Mouse (Mus musculus) ES-E14 (cell line): ENCODE measurements around the gene Hoxa5. TPM values are rescaled to one million over a fixed set of nuclear protein-coding genes. Genes with fewer than 3 reads are reported as not detected.
A peak's percentile ranks its signal among the peaks of the same experiment; 100 is the strongest.

Experiments used
- DNase-seq: peaks from one replicate; pipeline ENCODE4 v3.0.0-alpha.2; 2013; ENCODE audit warnings: low read depth, low spot score
- H3K27ac ChIP-seq: 2 replicates; pipeline ENCODE4 v1.5.1; 2012; ENCODE audit warnings: low read depth, mild to moderate bottlenecking, low read length, moderate library complexity, mixed read lengths; ENCODE audit not compliant: poor library complexity, insufficient read depth, severe bottlenecking
- H3K36me3 ChIP-seq: 2 replicates; pipeline ENCODE4 v1.6.1; 2012; ENCODE audit warnings: mild to moderate bottlenecking, low read length, moderate library complexity, mixed read lengths; ENCODE audit not compliant: control insufficient read depth, poor library complexity, insufficient read depth, severe bottlenecking
- H3K4me1 ChIP-seq, 2 experiments: fragments of 150-350 bp in 1 of 2; sonication (generic) in 1 of 2; 2 replicates each; pipeline ENCODE4 v1.6.1; 2012; ENCODE audit warnings: low read length in 2 of 2, mild to moderate bottlenecking in 1 of 2, mixed read lengths in 1 of 2; ENCODE audit not compliant: control insufficient read depth in 2 of 2, insufficient read depth in 2 of 2, poor library complexity in 1 of 2
- H3K4me3 ChIP-seq, 2 experiments: fragments of 150-350 bp in 1 of 2; sonication (generic) in 1 of 2; 2 replicates each; pipeline ENCODE4 v1.5.1; 2012; ENCODE audit warnings: low read length in 2 of 2, low read depth in 1 of 2, mild to moderate bottlenecking in 1 of 2, mixed read lengths in 1 of 2; ENCODE audit not compliant: insufficient read depth in 1 of 2, poor library complexity in 1 of 2, severe bottlenecking in 1 of 2
- H3K9ac ChIP-seq: 2 replicates; pipeline ENCODE4 v1.6.1; 2012; ENCODE audit warnings: low read depth, mild to moderate bottlenecking, low read length, mixed read lengths; ENCODE audit not compliant: poor library complexity, insufficient read depth, severe bottlenecking
- H3K9me3 ChIP-seq: fragments of 150-350 bp; sonication (generic); 2 replicates; pipeline ENCODE4 v1.6.1; 2012; ENCODE audit warnings: low read depth, mild to moderate bottlenecking, low read length; ENCODE audit not compliant: control insufficient read depth, insufficient read depth
- CHD2 ChIP-seq: IDR thresholded peaks from 2 replicates; pipeline ENCODE4 v1.6.1; 2014; ENCODE audit warnings: mild to moderate bottlenecking, low read depth, low read length, inconsistent platforms
- HCFC1 ChIP-seq: IDR thresholded peaks from 2 replicates; pipeline ENCODE4 v1.6.1; 2012; ENCODE audit warnings: low read length, inconsistent platforms, borderline replicate concordance; ENCODE audit not compliant: insufficient read depth
- MAFK ChIP-seq: IDR thresholded peaks from 2 replicates; pipeline ENCODE4 v1.6.1; 2014; ENCODE audit warnings: mild to moderate bottlenecking, low read depth, low read length, inconsistent platforms; ENCODE audit not compliant: insufficient read depth
- ZC3H11A ChIP-seq: IDR thresholded peaks from 2 replicates; pipeline ENCODE4 v1.6.1; 2012; ENCODE audit warnings: low read depth, mild to moderate bottlenecking, inconsistent platforms, low read length, borderline replicate concordance
- ZNF384 ChIP-seq: IDR thresholded peaks from 2 replicates; pipeline ENCODE4 v1.6.1; 2012; ENCODE audit warnings: low read depth, low read length, inconsistent platforms
- in situ Hi-C, 2 experiments: fragments of 600-800 bp; cut with MboI; formaldehyde crosslinking; loops; one replicate each; pipeline ENCODE4 v1.15.1; 2025; ENCODE audit warnings: low sequenced_read_pairs in 2 of 2, inconsistent platforms in 1 of 2; ENCODE audit not compliant: unreplicated experiment in 2 of 2
- total RNA-seq: library from RNA; depleted of rRNA; stranded (reverse); fragments of 300-350 nt; gene quantifications from 2 replicates; pipeline ENCODE4 v1.2.3, GENCODE M21; 2012

Gene Hoxa5
- total RNA-seq, 1 experiment = 0.49 TPM

- H3K36me3 ChIP-seq = no peaks in the 10 kb centered on the region
- H3K4me3 ChIP-seq = peak overlapping the region in 1 of 2 experiments; percentile 54; a peak in 3 of 4 replicates
- no peak overlapping the region for H3K27ac ChIP-seq
These were observed 1.3 kb downstream of the Hoxa5 start for GRCm38 (mm10) chr6:52203121-52203370.

GRCm38 (mm10) chr6:52202362-52203120, 1.8 kb downstream of the Hoxa5 start:
- peaks cover 0 to 4% of the 10 kb centered on the region in 2 experiments; a peak in 1 of 4 replicates for H3K4me1 ChIP-seq
- no peaks in the 10 kb centered on the region for H3K36me3 ChIP-seq
- TF ChIP-seq MAFK = no peak
- no peak for TF ChIP-seq ZC3H11A
- TF ChIP-seq ZNF384 = no peak
- TF ChIP-seq HCFC1 = no peak
- no peak for TF ChIP-seq CHD2
- no peaks in the 10 kb centered on the region for H3K9me3 ChIP-seq
- no peak for DNase-seq
- H3K27ac ChIP-seq = no peak overlapping the region
- in situ Hi-C loops = loop anchor here in 1 of 2 experiments (25.0 kb wide), 1 partner anchor 590 kb away; no protein-coding TSS in a partner anchor
- peak overlapping the region in 1 of 2 experiments; percentile 6; a peak in 1 of 4 replicates for H3K4me3 ChIP-seq
- H3K9ac ChIP-seq = no peak overlapping the region

More at GRCm38 (mm10) chr6:52203121-52203370, 1.3 kb downstream of the Hoxa5 start:
- in situ Hi-C loops = loop anchor here in 1 of 2 experiments (25.0 kb wide), 1 partner anchor 591 kb away; no protein-coding TSS in a partner anchor
- TF ChIP-seq HCFC1 (no peak), CHD2 (no peak)
- no peak overlapping the region for H3K9ac ChIP-seq
- H3K4me1 ChIP-seq = peaks cover 0 to 4% of the 10 kb centered on the region in 2 experiments; a peak in 1 of 4 replicates
- no peak for DNase-seq
- no peaks in the 10 kb centered on the region for H3K9me3 ChIP-seq

- no peak for DNase-seq
- peaks cover 0 to 2% of the 10 kb centered on the region in 2 experiments; a peak in 1 of 4 replicates for H3K4me1 ChIP-seq
- TF ChIP-seq HCFC1 = no peak
- no peak for TF ChIP-seq MAFK
- TF ChIP-seq ZNF384 = no peak
- no peak overlapping the region for H3K9ac ChIP-seq
- H3K4me3 ChIP-seq = no peak overlapping the region
- in situ Hi-C loops = loop anchor here in 1 of 2 experiments (25.0 kb wide), 1 partner anchor 589 kb away; no protein-coding TSS in a partner anchor
- no peak overlapping the region for H3K27ac ChIP-seq
- H3K9me3 ChIP-seq = no peaks in the 10 kb centered on the region
- H3K36me3 ChIP-seq = no peaks in the 10 kb centered on the region
These were observed 3.1 kb downstream of the Hoxa5 start for GRCm38 (mm10) chr6:52201269-52201668.

- DNase-seq = no peak
- Histone ChIP-seq H3K27ac (no peak overlapping the region), H3K9ac (no peak overlapping the region), H3K4me3 (no peak overlapping the region), H3K9me3 (no peaks in the 10 kb centered on the region), H3K36me3 (no peaks in the 10 kb centered on the region), H3K4me1 (peaks cover 0 to 2% of the 10 kb centered on the region in 2 experiments; a peak in 1 of 4 replicates)
- in situ Hi-C loops = loop anchor here in 1 of 2 experiments (25.0 kb wide), 1 partner anchor 588 kb away; no protein-coding TSS in a partner anchor
- no peak for TF ChIP-seq HCFC1
- no peak for TF ChIP-seq ZC3H11A
- TF ChIP-seq MAFK = no peak
- no peak for TF ChIP-seq CHD2
These were observed 3.6 kb downstream of the Hoxa5 start for GRCm38 (mm10) chr6:52200751-52201250.
